Mouse (Mus musculus): ENCODE data around the gene Klhl7.

Gene Klhl7

DNA sequence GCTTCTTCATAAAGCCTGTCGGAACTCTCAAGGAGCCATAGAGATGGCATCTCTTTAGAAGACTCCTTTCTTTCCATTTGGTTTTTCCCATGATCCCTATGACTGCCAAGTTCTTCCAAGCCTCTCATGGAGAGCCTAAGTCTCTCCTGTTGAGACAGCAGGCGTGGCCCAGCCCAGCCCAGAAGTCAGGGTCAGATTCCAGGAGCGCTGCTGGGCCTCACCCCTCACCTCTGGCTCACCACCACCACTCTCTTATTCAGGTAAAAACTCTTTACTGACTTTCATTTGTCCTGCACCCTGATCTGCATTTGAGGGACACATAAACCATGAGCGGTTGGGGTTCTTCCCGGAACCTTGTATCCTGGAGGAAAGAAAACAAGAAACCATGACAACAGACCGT, 69.5 kb downstream of the Klhl7 start:
- no peak for DNase-seq (ENCODE audit: low read depth in 1 of 2, low spot score in 2 of 2)

- DNase-seq (ENCODE audit: low read depth in 1 of 2, low spot score in 2 of 2): no peak
Measured at GRCm38 (mm10) chr5:24172092-24172491, 71.7 kb downstream of the Klhl7 start.

GRCm38 (mm10) chr5:24181514-24182295, 81.3 kb downstream of the Klhl7 start:
- DNase-seq (ENCODE audit: low read depth in 1 of 2, low spot score in 2 of 2): no peak

DNA sequence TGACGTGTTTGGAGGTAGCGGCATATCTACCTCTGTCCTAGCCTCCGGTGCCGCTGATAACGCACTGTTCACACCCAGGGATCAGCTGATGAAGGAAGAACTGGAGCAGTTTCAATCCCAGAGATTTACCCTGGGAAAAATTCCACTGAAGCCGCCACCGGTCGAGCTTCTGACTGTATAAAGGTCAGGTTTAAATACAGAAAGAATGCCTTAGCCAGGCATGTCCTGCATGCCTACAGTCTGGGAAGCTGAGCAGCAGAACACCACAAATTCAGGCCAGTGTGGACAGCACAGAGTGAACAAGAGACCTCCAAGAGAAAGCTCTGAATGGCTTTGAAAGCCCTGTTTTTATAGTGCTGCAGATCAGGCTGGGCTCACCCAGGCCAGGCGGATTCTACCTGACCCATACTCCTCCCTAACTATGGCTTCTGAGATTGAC, 81.9 kb downstream of the Klhl7 start:
- no peak for DNase-seq (ENCODE audit: low read depth in 1 of 2, low spot score in 2 of 2)

DNA sequence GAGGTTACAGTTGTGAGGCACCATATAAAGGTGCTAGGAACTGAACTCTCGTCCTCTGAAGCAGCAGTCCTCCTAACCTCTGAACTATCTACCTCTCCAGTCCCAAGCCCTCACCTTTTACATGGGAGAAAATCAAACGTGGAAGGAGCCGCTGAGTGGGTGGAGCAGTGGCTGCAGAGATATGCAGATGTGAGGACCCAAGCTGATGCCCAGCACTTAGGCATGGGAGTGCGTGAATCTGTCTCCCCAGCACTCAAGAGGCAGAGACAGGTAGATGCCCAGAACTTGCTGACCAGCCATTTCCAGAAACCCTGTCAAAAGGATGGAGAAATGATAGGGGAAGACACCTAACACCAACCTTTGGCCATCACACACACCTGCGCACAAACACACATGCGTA, 82.7 kb downstream of the Klhl7 start:
- DNase-seq (ENCODE audit: low read depth in 1 of 2, low spot score in 2 of 2): no peak

DNA sequence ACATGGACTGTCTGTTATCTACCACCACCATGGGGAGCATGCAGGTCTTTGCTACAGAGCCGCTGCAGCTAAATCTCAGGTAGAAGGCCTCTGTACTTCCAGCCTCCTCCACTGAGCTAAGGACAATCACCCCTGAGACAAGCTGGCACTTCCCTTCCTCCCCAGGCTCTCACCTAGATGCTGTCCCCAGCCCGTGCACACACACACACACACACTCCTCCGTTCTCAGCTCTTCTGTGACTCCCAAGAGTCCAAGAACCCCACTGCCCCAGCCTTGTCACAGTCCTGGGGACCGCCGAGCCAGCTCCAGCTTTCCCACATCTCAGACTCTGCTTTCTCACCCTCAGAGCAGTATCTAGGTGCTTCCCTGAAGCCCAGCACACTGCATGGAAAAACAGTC, 83.6 kb downstream of the Klhl7 start:
- DNase-seq (ENCODE audit: low read depth in 1 of 2, low spot score in 2 of 2): no peak

- no peak for DNase-seq (ENCODE audit: low read depth in 1 of 2, low spot score in 2 of 2)
Measured at GRCm38 (mm10) chr5:24188476-24188875, 88.1 kb downstream of the Klhl7 start.

DNA sequence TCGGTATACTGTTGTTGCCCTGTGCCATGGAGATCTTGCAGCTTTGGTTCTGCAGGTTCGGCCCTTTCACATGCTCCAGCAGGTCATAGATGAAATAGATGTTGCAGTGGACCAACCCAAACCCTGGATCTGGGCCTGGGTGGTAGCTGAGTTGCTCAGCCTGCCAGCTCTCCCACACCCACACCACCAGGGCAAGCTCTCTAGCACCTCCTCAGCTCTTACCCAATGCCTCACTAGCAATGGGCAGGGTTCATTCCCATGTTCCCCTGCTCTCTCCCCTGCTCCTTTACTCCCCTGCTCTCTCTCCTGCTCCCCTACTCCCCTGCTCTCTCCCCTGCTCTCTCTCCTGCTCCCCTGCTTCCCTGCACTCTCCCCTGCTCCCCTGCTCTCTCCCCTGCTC, 91.4 kb downstream of the Klhl7 start:
- no peak for DNase-seq (ENCODE audit: low read depth in 1 of 2, low spot score in 2 of 2)

DNA sequence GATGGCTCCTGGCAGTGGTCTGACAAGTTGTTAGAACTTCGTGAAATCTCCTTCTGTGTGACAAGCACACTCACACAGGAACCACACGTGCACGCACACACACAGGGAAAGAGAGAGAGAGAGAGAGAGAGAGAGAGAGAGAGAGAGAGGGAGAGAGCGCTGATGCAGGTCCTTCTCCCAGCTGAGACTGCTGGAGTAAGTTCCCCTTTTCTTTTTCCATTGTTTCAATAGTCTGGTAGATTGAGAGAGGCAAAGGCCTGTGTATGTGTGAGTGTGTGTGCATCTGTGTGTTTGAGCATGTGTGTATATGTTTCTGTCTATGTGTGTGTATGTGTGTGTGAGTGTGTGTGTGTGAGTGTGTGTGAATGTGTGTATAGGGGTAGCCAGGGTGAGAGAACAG, 100.6 kb downstream of the Klhl7 start:
- no peak for DNase-seq (ENCODE audit: low read depth in 1 of 2, low spot score in 2 of 2)

- no peak for DNase-seq (ENCODE audit: low read depth in 1 of 2, low spot score in 2 of 2)
Measured at GRCm38 (mm10) chr5:24202492-24202891, 102.1 kb downstream of the Klhl7 start.

DNA sequence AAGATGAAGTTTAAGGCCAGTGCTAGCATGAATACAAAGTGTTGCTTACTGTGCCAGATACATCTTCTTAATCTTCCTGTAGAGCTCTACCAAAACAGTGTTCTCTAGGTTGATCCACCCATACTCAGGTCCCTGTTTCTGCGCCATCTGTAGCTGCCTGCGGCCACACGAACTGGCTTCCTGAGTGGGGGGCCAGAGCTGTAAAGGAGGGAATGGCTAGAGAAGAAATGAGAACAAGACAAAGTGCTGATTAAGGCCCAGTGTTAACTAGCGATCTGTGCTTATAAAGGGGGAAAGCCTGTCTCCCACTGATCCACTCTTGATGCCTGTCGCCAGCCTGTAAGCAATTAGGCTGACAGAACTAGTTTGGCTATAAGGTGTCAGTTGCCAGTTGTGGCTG, 102.9 kb downstream of the Klhl7 start:
- DNase-seq (ENCODE audit: low read depth in 1 of 2, low spot score in 2 of 2): no peak

DNA sequence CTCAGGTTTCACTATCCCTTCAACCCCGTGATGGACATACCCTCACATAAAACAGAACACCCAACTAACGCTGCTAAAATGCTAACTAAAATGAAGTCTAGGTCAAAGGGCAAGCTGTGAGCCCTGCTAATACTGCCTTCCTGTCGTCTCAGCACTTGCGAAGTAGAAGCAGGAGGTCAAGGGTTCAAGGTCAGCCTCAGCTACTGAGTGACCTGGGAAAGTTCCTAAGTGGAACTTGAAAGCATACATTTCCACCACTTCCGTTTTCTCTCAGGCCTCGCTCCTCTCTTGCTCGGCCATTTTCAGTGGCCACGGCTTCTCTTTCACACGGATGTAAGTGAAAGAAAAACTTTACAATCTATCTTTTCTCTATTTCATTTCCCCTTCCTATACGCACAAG, 107.6 kb downstream of the Klhl7 start:
- DNase-seq (ENCODE audit: low read depth in 1 of 2, low spot score in 2 of 2): no peak

GRCm38 (mm10) chr5:24208505-24208904, 108.1 kb downstream of the Klhl7 start:
- DNase-seq (ENCODE audit: low read depth in 1 of 2, low spot score in 2 of 2): no peak

Data from monocyte, adult 2 months (primary cell).